8 mouse cellular contexts compared by ENCODE assay signal in genomic region chr6:56798152-56798465, GRCm38 (mm10). TPM values are rescaled to one million over a fixed set of nuclear protein-coding genes. Genes with fewer than 3 reads are reported as not detected.
DNase-seq lines count a peak whose midpoint lies in the region; ATAC-seq and TF ChIP-seq lines count a peak whose summit lies in the region.

No protein-coding gene starts in this region.

- H3K4me3 ChIP-seq in heart, embryonic 15.5 days, result peak overlapping the region; percentile 76
- H3K4me3 ChIP-seq in G1E (ENCODE audit: low read depth, low read length), result peak overlapping the region; percentile 90
- peak overlapping the region; percentile 57 for H3K4me3 ChIP-seq in forebrain, embryonic 16.5 days (replicated peaks; ENCODE audit: low read length)
- peak overlapping the region; percentile 79 for H3K4me3 ChIP-seq in liver, postnatal 0 days (ENCODE audit: low read depth, low read length)

- H3K9me3 ChIP-seq in heart, embryonic 15.5 days (replicated peaks), result no peaks in the 10 kb centered on the region
- H3K9me3 ChIP-seq in G1E (replicated peaks), result no peaks in the 10 kb centered on the region
- no peaks in the 10 kb centered on the region for H3K9me3 ChIP-seq in forebrain, embryonic 16.5 days (ENCODE audit: control insufficient read depth, low read length)
- H3K9me3 ChIP-seq in liver, postnatal 0 days (ENCODE audit: low read length), result no peaks in the 10 kb centered on the region

- peak overlapping the region; percentile 89 for H3K9ac ChIP-seq in heart, embryonic 15.5 days
- peak overlapping the region; percentile 93 for H3K9ac ChIP-seq in forebrain, embryonic 16.5 days (replicated peaks; ENCODE audit: low read depth, low read length)
- peak overlapping the region; percentile 88 for H3K9ac ChIP-seq in liver, postnatal 0 days (replicated peaks)

- no peak for TF ChIP-seq EP300 in liver, postnatal 0 days (IDR thresholded peaks at IDR 0.05; ENCODE audit: low read depth)

- peak overlapping the region; percentile 83 for H3K4me2 ChIP-seq in heart, embryonic 15.5 days
- peak overlapping the region; percentile 84 for H3K4me2 ChIP-seq in forebrain, embryonic 16.5 days (ENCODE audit: low read length)
- H3K4me2 ChIP-seq in liver, postnatal 0 days (ENCODE audit: low read depth, low read length), result peak overlapping the region; percentile 80

- no peak for TF ChIP-seq CTCF in G1E (IDR thresholded peaks at IDR 0.05; ENCODE audit: low read depth, low read length)
- no peak for TF ChIP-seq CTCF in liver, postnatal 0 days (IDR thresholded peaks at IDR 0.05; ENCODE audit: low read depth)

- ATAC-seq in heart, embryonic 15.5 days (replicated peaks; ENCODE audit: insufficient number of reproducible peaks, insufficient read depth, low FRiP score, low read depth), result no peak
- no peak for ATAC-seq in G1E (ENCODE audit: extremely low read depth, insufficient number of reproducible peaks, low FRiP score, poor library complexity, severe bottlenecking)
- ATAC-seq in forebrain, embryonic 16.5 days, result no peak
- ATAC-seq in liver, postnatal 0 days, result no peak; the same call in 1 of the 2 replicates

- no peaks in the 10 kb centered on the region for H3K27me3 ChIP-seq in heart, embryonic 15.5 days
- no peaks in the 10 kb centered on the region for H3K27me3 ChIP-seq in G1E (ENCODE audit: insufficient read depth, low read length)
- no peaks in the 10 kb centered on the region for H3K27me3 ChIP-seq in forebrain, embryonic 16.5 days (replicated peaks; ENCODE audit: control insufficient read depth, insufficient read depth, low read length)
- H3K27me3 ChIP-seq in liver, postnatal 0 days (ENCODE audit: insufficient read depth, low read length), result no peaks in the 10 kb centered on the region

- H3K36me3 ChIP-seq in heart, embryonic 15.5 days, result no peaks in the 10 kb centered on the region
- peaks cover 6% of the 10 kb centered on the region for H3K36me3 ChIP-seq in G1E (replicated peaks)
- H3K36me3 ChIP-seq in forebrain, embryonic 16.5 days (ENCODE audit: control insufficient read depth, insufficient read depth), result no peaks in the 10 kb centered on the region
- H3K36me3 ChIP-seq in liver, postnatal 0 days (replicated peaks; ENCODE audit: insufficient read depth, low read length), result no peaks in the 10 kb centered on the region

- peak overlapping the region; percentile 100 for H3K27ac ChIP-seq in heart, embryonic 15.5 days
- H3K27ac ChIP-seq in forebrain, embryonic 16.5 days (ENCODE audit: low read length), result peak overlapping the region; percentile 99
- peak overlapping the region; percentile 100 for H3K27ac ChIP-seq in liver, postnatal 0 days (ENCODE audit: low read depth)

- DNase-seq in heart, adult 18-20 months, result no peak
- DNase-seq in G1E (ENCODE audit: low spot score), result no peak
- DNase-seq in liver, postnatal 0 days, result no peak
- no peak for DNase-seq in adrenal gland, adult 8-10 months
- DNase-seq in gastrocnemius, adult 8-10 months (ENCODE audit: low spot score in 2 of 2), result no peak
- no peak for DNase-seq in retina, embryonic 14.5 days (ENCODE audit: low spot score)

- WGBS in heart, embryonic 15.5 days, result 10% methylated on average over 8 of the region's 8 CpGs
- WGBS in forebrain, embryonic 16.5 days, result 18% methylated on average over 8 of the region's 8 CpGs
- WGBS in liver, postnatal 0 days (ENCODE audit: insufficient replicate concordance), result 8% methylated on average over 8 of the region's 8 CpGs

- H3K4me1 ChIP-seq in heart, embryonic 15.5 days (replicated peaks), result peaks cover 22% of the 10 kb centered on the region
- peaks cover 28% of the 10 kb centered on the region for H3K4me1 ChIP-seq in G1E (ENCODE audit: insufficient read depth, low read depth, low read length)
- peaks cover 26% of the 10 kb centered on the region for H3K4me1 ChIP-seq in forebrain, embryonic 16.5 days (replicated peaks; ENCODE audit: control insufficient read depth, insufficient read depth, low read length)
- H3K4me1 ChIP-seq in liver, postnatal 0 days (ENCODE audit: insufficient read depth), result peaks cover 23% of the 10 kb centered on the region

RNA-seq across cellular contexts. Expression of gene Kbtbd2, which starts 0.5 kb away (rescaled TPM):
- polyA plus RNA-seq in heart, embryonic 15.5 days (2015; fragmentation: Nextera tagmentation; extraction: Ambion mirVana), result 22.8 and 31.2 TPM in 2 replicates
- 10 to 100 TPM; 33.2 to 37.3 TPM for total RNA-seq in heart, adult 18-20 months (2021)
- total RNA-seq in G1E (2014; fragmentation: Nextera tagmentation), result 42.9 and 48.5 TPM in 2 replicates
- total RNA-seq in G1E (2017), result 44.8 and 53.5 TPM in 2 replicates
- 3.0 and 3.8 TPM in 2 replicates for polyA plus RNA-seq in G1E (2012)
- polyA plus RNA-seq in forebrain, embryonic 16.5 days (2015; fragmentation: Nextera tagmentation; extraction: Ambion mirVana), result 31.1 and 36.5 TPM in 2 replicates
- polyA plus RNA-seq in liver, postnatal 0 days (2015; fragmentation: Nextera tagmentation; extraction: Ambion mirVana), result 8.3 and 9.8 TPM in 2 replicates
- total RNA-seq in adrenal gland, adult 8-10 months (2022), result 10 to 100 TPM; 31.8 to 37.0 (median 33.8) TPM
- total RNA-seq in gastrocnemius, adult 8-10 months (2022), result 10 to 100 TPM; 22.5 to 29.1 (median 23.6) TPM

RNA-seq across cellular contexts. Expression of gene Fkbp9, which starts 33.8 kb away (rescaled TPM):
- 129 and 161 TPM in 2 replicates for polyA plus RNA-seq in heart, embryonic 15.5 days (2015; fragmentation: Nextera tagmentation; extraction: Ambion mirVana)
- total RNA-seq in heart, adult 18-20 months (2021), result 10 to 100 TPM; 90.3 to 90.9 TPM
- total RNA-seq in G1E (2014; fragmentation: Nextera tagmentation), result not detected in 2 replicates
- 0.05 and 0.06 TPM in 2 replicates for total RNA-seq in G1E (2017)
- polyA plus RNA-seq in G1E (2012), result not detected in 2 replicates
- polyA plus RNA-seq in forebrain, embryonic 16.5 days (2015; fragmentation: Nextera tagmentation; extraction: Ambion mirVana), result 27.5 and 40.8 TPM in 2 replicates
- 16.3 and 17.9 TPM in 2 replicates for polyA plus RNA-seq in liver, postnatal 0 days (2015; fragmentation: Nextera tagmentation; extraction: Ambion mirVana)
- total RNA-seq in adrenal gland, adult 8-10 months (2022), result 100 to 1,000 TPM in 1 of 4 experiments, 10 to 100 TPM in 3; 72.5 to 109 (median 90.2) TPM
- total RNA-seq in gastrocnemius, adult 8-10 months (2022), result 10 to 100 TPM; 58.9 to 65.0 (median 60.8) TPM

Comparison
In these comparisons a context has a peak if more than half of its experiments do, and no peak if none do; other contexts are left out.
1. RNA of gene Fkbp9, which starts 33.8 kb away (total RNA-seq): 72.5 to 109 TPM in adrenal gland, adult 8-10 months, 90.3 to 90.9 TPM in heart, adult 18-20 months and 58.9 to 65.0 TPM in gastrocnemius, adult 8-10 months; 0.05 to 0.06 TPM in G1E; every median in the first group is over 10 times any median in the second.
2. Peak in every context shown above with its lines, with median percentiles within 50 percentile points of each other: H3K27ac ChIP-seq, H3K4me2 ChIP-seq, H3K4me3 ChIP-seq and H3K9ac ChIP-seq.